Mouse (Mus musculus): ENCODE data around the gene Tenm2. TPM values are rescaled to one million over a fixed set of nuclear protein-coding genes. Genes with fewer than 3 reads are reported as not detected.

Tenm2 gene
- polyA plus RNA-seq, 1 experiment from 2014 or later, result not detected

- Histone ChIP-seq H3K36me3 (replicated peaks; ENCODE audit: insufficient read depth, low read length) (no peaks in the 10 kb centered on the region), H3K4me2 (ENCODE audit: low read depth, low read length) (no peak overlapping the region), H3K27me3 (ENCODE audit: insufficient read depth, low read length) (no peaks in the 10 kb centered on the region), H3K4me3 (ENCODE audit: low read depth, low read length) (no peak overlapping the region), H3K27ac (ENCODE audit: low read depth) (no peak overlapping the region), H3K9me3 (ENCODE audit: low read length) (no peaks in the 10 kb centered on the region), H3K4me1 (ENCODE audit: insufficient read depth) (no peaks in the 10 kb centered on the region), H3K9ac (replicated peaks) (no peak overlapping the region)
- no peak for DNase-seq
- TF ChIP-seq CTCF (IDR thresholded peaks at IDR 0.05; ENCODE audit: low read depth), result no peak
- TF ChIP-seq EP300 (IDR thresholded peaks at IDR 0.05; ENCODE audit: low read depth), result no peak
- WGBS (ENCODE audit: insufficient replicate concordance), result 63% methylated on average over 2 of the region's 2 CpGs
- ATAC-seq, result no peak
Measured at GRCm38 (mm10) chr11:36349856-36350255, 885.9 kb downstream of the Tenm2 start.

- no peak for ATAC-seq
- DNase-seq, result no peak
- H3K36me3 ChIP-seq (replicated peaks; ENCODE audit: insufficient read depth, low read length), result no peaks in the 10 kb centered on the region
- no peak overlapping the region for H3K4me2 ChIP-seq (ENCODE audit: low read depth, low read length)
- 69% methylated on average over 3 of the region's 3 CpGs for WGBS (ENCODE audit: insufficient replicate concordance)
- no peak overlapping the region for H3K9ac ChIP-seq (replicated peaks)
- no peak overlapping the region for H3K27ac ChIP-seq (ENCODE audit: low read depth)
- H3K4me3 ChIP-seq (ENCODE audit: low read depth, low read length), result no peak overlapping the region
- H3K4me1 ChIP-seq (ENCODE audit: insufficient read depth), result no peaks in the 10 kb centered on the region
- no peak for TF ChIP-seq CTCF (IDR thresholded peaks at IDR 0.05; ENCODE audit: low read depth)
- no peak for TF ChIP-seq EP300 (IDR thresholded peaks at IDR 0.05; ENCODE audit: low read depth)
- no peaks in the 10 kb centered on the region for H3K9me3 ChIP-seq (ENCODE audit: low read length)
- no peaks in the 10 kb centered on the region for H3K27me3 ChIP-seq (ENCODE audit: insufficient read depth, low read length)
Measured at GRCm38 (mm10) chr11:36341799-36342198, 894.0 kb downstream of the Tenm2 start.

GRCm38 (mm10) chr11:36338424-36338823 lies 897.3 kb downstream of the Tenm2 start:
- H3K27ac ChIP-seq (ENCODE audit: low read depth), result no peak overlapping the region
- no peaks in the 10 kb centered on the region for H3K36me3 ChIP-seq (replicated peaks; ENCODE audit: insufficient read depth, low read length)
- no peak overlapping the region for H3K9ac ChIP-seq (replicated peaks)
- no peaks in the 10 kb centered on the region for H3K27me3 ChIP-seq (ENCODE audit: insufficient read depth, low read length)
- H3K4me3 ChIP-seq (ENCODE audit: low read depth, low read length), result no peak overlapping the region
- H3K9me3 ChIP-seq (ENCODE audit: low read length), result no peaks in the 10 kb centered on the region
- no peak for DNase-seq
- H3K4me1 ChIP-seq (ENCODE audit: insufficient read depth), result no peaks in the 10 kb centered on the region
- TF ChIP-seq EP300 (IDR thresholded peaks at IDR 0.05; ENCODE audit: low read depth) (no peak), CTCF (IDR thresholded peaks at IDR 0.05; ENCODE audit: low read depth) (no peak)
- no peak for ATAC-seq
- WGBS (ENCODE audit: insufficient replicate concordance), result 69% methylated on average over 4 of the region's 4 CpGs
- H3K4me2 ChIP-seq (ENCODE audit: low read depth, low read length), result no peak overlapping the region

- Histone ChIP-seq H3K27me3 (ENCODE audit: insufficient read depth, low read length) (no peaks in the 10 kb centered on the region), H3K4me1 (ENCODE audit: insufficient read depth) (no peaks in the 10 kb centered on the region), H3K4me2 (ENCODE audit: low read depth, low read length) (no peak overlapping the region), H3K27ac (ENCODE audit: low read depth) (no peak overlapping the region), H3K9me3 (ENCODE audit: low read length) (no peaks in the 10 kb centered on the region), H3K4me3 (ENCODE audit: low read depth, low read length) (no peak overlapping the region), H3K9ac (replicated peaks) (no peak overlapping the region), H3K36me3 (replicated peaks; ENCODE audit: insufficient read depth, low read length) (no peaks in the 10 kb centered on the region)
- 71% methylated on average over 6 of the region's 6 CpGs for WGBS (ENCODE audit: insufficient replicate concordance)
- TF ChIP-seq CTCF (IDR thresholded peaks at IDR 0.05; ENCODE audit: low read depth), result no peak
- TF ChIP-seq EP300 (IDR thresholded peaks at IDR 0.05; ENCODE audit: low read depth), result no peak
- DNase-seq (no peak), ATAC-seq (no peak)
Measured at GRCm38 (mm10) chr11:36337063-36337462, 898.7 kb downstream of the Tenm2 start.

GRCm38 (mm10) chr11:36335147-36335546 lies 900.6 kb downstream of the Tenm2 start:
- ATAC-seq (no peak), DNase-seq (no peak)
- no peaks in the 10 kb centered on the region for H3K4me1 ChIP-seq (ENCODE audit: insufficient read depth)
- no peak overlapping the region for H3K4me3 ChIP-seq (ENCODE audit: low read depth, low read length)
- TF ChIP-seq EP300 (IDR thresholded peaks at IDR 0.05; ENCODE audit: low read depth) (no peak), CTCF (IDR thresholded peaks at IDR 0.05; ENCODE audit: low read depth) (no peak)
- H3K9me3 ChIP-seq (ENCODE audit: low read length), result no peaks in the 10 kb centered on the region
- no peak overlapping the region for H3K9ac ChIP-seq (replicated peaks)
- 72% methylated on average over 5 of the region's 5 CpGs for WGBS (ENCODE audit: insufficient replicate concordance)
- no peak overlapping the region for H3K4me2 ChIP-seq (ENCODE audit: low read depth, low read length)
- H3K27ac ChIP-seq (ENCODE audit: low read depth), result no peak overlapping the region
- H3K27me3 ChIP-seq (ENCODE audit: insufficient read depth, low read length), result no peaks in the 10 kb centered on the region
- no peaks in the 10 kb centered on the region for H3K36me3 ChIP-seq (replicated peaks; ENCODE audit: insufficient read depth, low read length)

GRCm38 (mm10) chr11:36334100-36334735 lies 901.5 kb downstream of the Tenm2 start:
- H3K9ac ChIP-seq (replicated peaks), result no peak overlapping the region
- H3K4me3 ChIP-seq (ENCODE audit: low read depth, low read length), result no peak overlapping the region
- DNase-seq, result no peak
- no peaks in the 10 kb centered on the region for H3K27me3 ChIP-seq (ENCODE audit: insufficient read depth, low read length)
- ATAC-seq, result no peak
- H3K36me3 ChIP-seq (replicated peaks; ENCODE audit: insufficient read depth, low read length), result no peaks in the 10 kb centered on the region
- no peak overlapping the region for H3K4me2 ChIP-seq (ENCODE audit: low read depth, low read length)
- WGBS (ENCODE audit: insufficient replicate concordance), result 17% methylated on average over 7 of the region's 7 CpGs
- H3K4me1 ChIP-seq (ENCODE audit: insufficient read depth), result no peaks in the 10 kb centered on the region
- H3K9me3 ChIP-seq (ENCODE audit: low read length), result no peaks in the 10 kb centered on the region
- H3K27ac ChIP-seq (ENCODE audit: low read depth), result no peak overlapping the region
- TF ChIP-seq CTCF (IDR thresholded peaks at IDR 0.05; ENCODE audit: low read depth) (no peak), EP300 (IDR thresholded peaks at IDR 0.05; ENCODE audit: low read depth) (no peak)
